Mouse (Mus musculus) embryo, embryonic 9.5 days (tissue): ENCODE measurements around the gene Gcdh.
"Not testable (repeated sequence)": the region's sequence is repeated elsewhere in the genome, so short reads cannot be mapped to it uniquely, and the experiment has no call there.

Experiments used
- DNase-seq: peaks from one replicate; pipeline ENCODE4 v3.0.0-alpha.2; 2017; ENCODE audit errors: extremely low spot score

Gcdh gene

GRCm38 (mm10) chr8:84910551-84910950 lies 16.8 kb upstream of the Gcdh start:
- DNase-seq, result no peak

- no peak for DNase-seq
Measured at GRCm38 (mm10) chr8:84909949-84910348, 16.2 kb upstream of the Gcdh start.

GRCm38 (mm10) chr8:84909162-84909767 lies 15.5 kb upstream of the Gcdh start:
- DNase-seq, result no peak

- DNase-seq, result peak; percentile 94
Measured at GRCm38 (mm10) chr8:84908421-84909161, 14.9 kb upstream of the Gcdh start, which contains the start of gene Dnase2a. Dnase2a (plus strand) TSS chr8:84908560.

GRCm38 (mm10) chr8:84907979-84908378 lies 14.3 kb upstream of the Gcdh start:
- DNase-seq, result not testable (repeated sequence)

GRCm38 (mm10) chr8:84907493-84907892 lies 13.8 kb upstream of the Gcdh start:
- no peak for DNase-seq

GRCm38 (mm10) chr8:84907037-84907436 lies 13.3 kb upstream of the Gcdh start:
- no peak for DNase-seq

GRCm38 (mm10) chr8:84904351-84904750 lies 10.6 kb upstream of the Gcdh start:
- no peak for DNase-seq

GRCm38 (mm10) chr8:84902920-84903661 lies 9.4 kb upstream of the Gcdh start:
- DNase-seq, result peak; percentile 89

- DNase-seq, result no peak
Measured at GRCm38 (mm10) chr8:84902367-84902919, 8.7 kb upstream of the Gcdh start.

GRCm38 (mm10) chr8:84901752-84902151 lies 8.0 kb upstream of the Gcdh start, which contains the start of gene Klf1:
Klf1 (plus strand) TSS chr8:84901928.
- no peak for DNase-seq

GRCm38 (mm10) chr8:84901071-84901470 lies 7.3 kb upstream of the Gcdh start:
- no peak for DNase-seq

GRCm38 (mm10) chr8:84895963-84896362 lies 2.2 kb upstream of the Gcdh start:
- no peak for DNase-seq

GRCm38 (mm10) chr8:84892993-84893708 lies 570 bp downstream of the Gcdh start:
- DNase-seq, result no peak

GRCm38 (mm10) chr8:84889141-84889540 lies 4.6 kb downstream of the Gcdh start:
- no peak for DNase-seq

GRCm38 (mm10) chr8:84888280-84888679 lies 5.4 kb downstream of the Gcdh start:
- no peak for DNase-seq

- no peak for DNase-seq
Measured at GRCm38 (mm10) chr8:84884728-84885127, 9.0 kb downstream of the Gcdh start.

GRCm38 (mm10) chr8:84878915-84879314 lies 14.8 kb downstream of the Gcdh start:
- DNase-seq, result no peak

GRCm38 (mm10) chr8:84877297-84878035 lies 16.3 kb downstream of the Gcdh start:
- no peak for DNase-seq

GRCm38 (mm10) chr8:84874339-84874738 lies 19.4 kb downstream of the Gcdh start:
- DNase-seq, result no peak

- DNase-seq, result no peak
Measured at GRCm38 (mm10) chr8:84873016-84873415, 20.7 kb downstream of the Gcdh start.
